Mouse (Mus musculus) ovary, postnatal 10 days (tissue): ENCODE measurements around the gene Tecta.

Experiments used
- DNase-seq: peaks from one replicate; pipeline ENCODE4 v3.0.0; 2022; ENCODE audit warnings: low spot score

Tecta gene

GRCm38 (mm10) chr9:42320616-42321015, 79.1 kb downstream of the Tecta start:
- no peak for DNase-seq

GRCm38 (mm10) chr9:42318455-42318987, 81.2 kb downstream of the Tecta start:
- no peak for DNase-seq

- DNase-seq: no peak
These were observed 82.4 kb downstream of the Tecta start for GRCm38 (mm10) chr9:42317337-42317736.

- peak; percentile 5 for DNase-seq
These were observed 83.9 kb downstream of the Tecta start for GRCm38 (mm10) chr9:42315816-42316215.

GRCm38 (mm10) chr9:42314959-42315358, 84.8 kb downstream of the Tecta start:
- DNase-seq: no peak

GRCm38 (mm10) chr9:42314388-42314787, 85.3 kb downstream of the Tecta start:
- no peak for DNase-seq

- no peak for DNase-seq
These were observed 85.9 kb downstream of the Tecta start for GRCm38 (mm10) chr9:42313872-42314271.

- no peak for DNase-seq
These were observed 88.4 kb downstream of the Tecta start for GRCm38 (mm10) chr9:42311311-42311710.

GRCm38 (mm10) chr9:42303894-42304293, 95.8 kb downstream of the Tecta start:
- DNase-seq: no peak

GRCm38 (mm10) chr9:42301082-42301633, 98.6 kb downstream of the Tecta start:
- no peak for DNase-seq

- no peak for DNase-seq
These were observed 103.3 kb downstream of the Tecta start for GRCm38 (mm10) chr9:42296297-42296922.

- no peak for DNase-seq
These were observed 105.6 kb downstream of the Tecta start for GRCm38 (mm10) chr9:42294131-42294530.

GRCm38 (mm10) chr9:42293596-42293995, 106.1 kb downstream of the Tecta start:
- no peak for DNase-seq

GRCm38 (mm10) chr9:42293051-42293450, 106.7 kb downstream of the Tecta start:
- no peak for DNase-seq

GRCm38 (mm10) chr9:42279676-42280075, 120.1 kb downstream of the Tecta start:
- no peak for DNase-seq
